Mouse (Mus musculus): ENCODE results near the gene Olfr732. TPM values are rescaled to one million over a fixed set of nuclear protein-coding genes. Genes with fewer than 3 reads are reported as not detected.

Olfr732 gene
- not detected for polyA plus RNA-seq (2014; fragmentation: Illumina TruSeq; extraction: RNeasy Lipid Tissue Mini Kit (QIAGEN cat#74804); ENCODE audit: low replicate concordance)

DNA sequence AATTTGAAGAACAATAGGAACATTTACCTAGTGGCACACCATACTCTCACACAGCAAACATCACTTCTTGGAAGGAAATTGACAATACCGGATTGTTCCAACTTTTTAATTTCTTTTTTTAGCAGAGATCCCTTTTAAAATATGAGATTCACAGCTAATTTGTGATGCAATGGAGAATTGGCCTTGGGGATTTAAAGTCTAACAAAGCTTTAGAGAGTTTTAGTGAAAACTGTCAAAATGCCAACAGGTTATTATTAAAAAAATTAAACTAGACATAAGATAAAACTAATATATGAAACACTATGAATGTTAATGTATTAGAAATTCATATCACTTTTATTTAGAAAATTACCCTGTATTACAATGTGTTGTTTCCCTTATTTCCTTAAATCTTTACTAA, at the start of gene Olfr732:
Gene Olfr732, minus strand, starts transcription at position 101 of the 400 bp plus-strand sequence.

DNA sequence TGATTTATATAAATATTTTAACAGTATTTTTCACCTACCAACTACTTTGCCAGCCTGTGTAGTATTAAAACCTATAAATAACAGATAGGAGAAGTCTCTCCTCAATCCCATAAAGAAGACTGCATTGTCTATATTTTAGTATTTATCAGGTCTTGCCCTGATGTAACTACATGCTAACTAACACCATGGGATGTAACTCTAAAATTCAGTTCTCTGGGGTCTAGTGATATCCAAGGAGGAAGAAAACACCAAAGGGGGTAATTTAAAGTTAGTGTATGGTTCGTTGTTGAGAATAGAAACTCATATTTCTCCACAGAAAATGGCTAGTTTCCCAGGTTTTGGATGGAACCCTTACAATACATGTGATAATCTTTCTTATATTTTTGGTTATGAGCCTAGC, 42.7 kb upstream of the Olfr732 start, which contains the start of gene Olfr734:
Gene Olfr734, minus strand, starts transcription at position 101 of the 400 bp plus-strand sequence.

GRCm38 (mm10) chr14:50301422-50301821, 17.4 kb upstream of the Olfr732 start, which contains the start of gene Olfr733:
Gene Olfr733, minus strand, starts transcription at chr14:50301522.

DNA sequence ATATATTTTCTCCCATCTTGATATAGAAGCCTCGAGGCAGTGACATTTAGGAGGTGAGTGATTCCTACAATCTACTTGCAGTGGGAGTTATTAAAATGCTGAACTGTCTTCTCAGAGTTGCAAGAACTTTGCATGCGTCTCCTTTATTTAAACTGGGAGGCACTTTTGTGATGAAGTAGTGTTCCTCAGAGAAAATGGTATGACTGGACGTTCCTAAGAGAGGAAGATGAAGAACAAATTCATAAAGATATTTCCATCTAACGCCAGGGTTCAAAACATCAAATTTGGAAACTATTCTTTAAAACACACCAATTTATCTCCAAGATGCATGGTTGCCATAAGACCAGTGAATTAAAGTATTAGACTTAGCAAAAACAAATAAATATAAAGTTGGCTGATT, 42.2 kb downstream of the Olfr732 start, which contains the start of gene Olfr731:
Gene Olfr731, minus strand, starts transcription at position 101 of the 400 bp plus-strand sequence.

Other genes with a start within 250 kb of the Olfr732 start
- not detected for gene Olfr725, start 243.8 kb downstream of the Olfr732 start, polyA plus RNA-seq (2014; fragmentation: Illumina TruSeq; extraction: RNeasy Lipid Tissue Mini Kit (QIAGEN cat#74804); ENCODE audit: low replicate concordance)
- not detected for gene Olfr726, start 193.3 kb downstream of the Olfr732 start, polyA plus RNA-seq (2014; fragmentation: Illumina TruSeq; extraction: RNeasy Lipid Tissue Mini Kit (QIAGEN cat#74804); ENCODE audit: low replicate concordance)
- gene Olfr727, start 161.0 kb downstream of the Olfr732 start, polyA plus RNA-seq (2014; fragmentation: Illumina TruSeq; extraction: RNeasy Lipid Tissue Mini Kit (QIAGEN cat#74804); ENCODE audit: low replicate concordance) = not detected
- gene Olfr728, start 141.5 kb downstream of the Olfr732 start, polyA plus RNA-seq (2014; fragmentation: Illumina TruSeq; extraction: RNeasy Lipid Tissue Mini Kit (QIAGEN cat#74804); ENCODE audit: low replicate concordance) = not detected
- gene Olfr729, start 131.3 kb downstream of the Olfr732 start, polyA plus RNA-seq (2014; fragmentation: Illumina TruSeq; extraction: RNeasy Lipid Tissue Mini Kit (QIAGEN cat#74804); ENCODE audit: low replicate concordance) = not detected
- not detected for gene Olfr730, start 96.0 kb downstream of the Olfr732 start, polyA plus RNA-seq (2014; fragmentation: Illumina TruSeq; extraction: RNeasy Lipid Tissue Mini Kit (QIAGEN cat#74804); ENCODE audit: low replicate concordance)
- gene Olfr731, start 42.3 kb downstream of the Olfr732 start, polyA plus RNA-seq (2014; fragmentation: Illumina TruSeq; extraction: RNeasy Lipid Tissue Mini Kit (QIAGEN cat#74804); ENCODE audit: low replicate concordance) = not detected
- gene Olfr733, start 17.3 kb upstream of the Olfr732 start, polyA plus RNA-seq (2014; fragmentation: Illumina TruSeq; extraction: RNeasy Lipid Tissue Mini Kit (QIAGEN cat#74804); ENCODE audit: low replicate concordance) = not detected
- gene Olfr734, start 42.6 kb upstream of the Olfr732 start, polyA plus RNA-seq (2014; fragmentation: Illumina TruSeq; extraction: RNeasy Lipid Tissue Mini Kit (QIAGEN cat#74804); ENCODE audit: low replicate concordance) = not detected
- gene Olfr735, start 64.7 kb upstream of the Olfr732 start, polyA plus RNA-seq (2014; fragmentation: Illumina TruSeq; extraction: RNeasy Lipid Tissue Mini Kit (QIAGEN cat#74804); ENCODE audit: low replicate concordance) = not detected
- gene Tlr11, start 73.7 kb upstream of the Olfr732 start, polyA plus RNA-seq (2014; fragmentation: Illumina TruSeq; extraction: RNeasy Lipid Tissue Mini Kit (QIAGEN cat#74804); ENCODE audit: low replicate concordance) = 2.8 TPM
- gene Olfr736, start 97.0 kb upstream of the Olfr732 start, polyA plus RNA-seq (2014; fragmentation: Illumina TruSeq; extraction: RNeasy Lipid Tissue Mini Kit (QIAGEN cat#74804); ENCODE audit: low replicate concordance) = not detected
- not detected for gene Olfr738, start 123.4 kb upstream of the Olfr732 start, polyA plus RNA-seq (2014; fragmentation: Illumina TruSeq; extraction: RNeasy Lipid Tissue Mini Kit (QIAGEN cat#74804); ENCODE audit: low replicate concordance)
- gene Olfr739, start 134.4 kb upstream of the Olfr732 start, polyA plus RNA-seq (2014; fragmentation: Illumina TruSeq; extraction: RNeasy Lipid Tissue Mini Kit (QIAGEN cat#74804); ENCODE audit: low replicate concordance) = not detected
- gene Olfr740, start 161.3 kb upstream of the Olfr732 start, polyA plus RNA-seq (2014; fragmentation: Illumina TruSeq; extraction: RNeasy Lipid Tissue Mini Kit (QIAGEN cat#74804); ENCODE audit: low replicate concordance) = not detected
- gene Olfr741, start 188.5 kb upstream of the Olfr732 start, polyA plus RNA-seq (2014; fragmentation: Illumina TruSeq; extraction: RNeasy Lipid Tissue Mini Kit (QIAGEN cat#74804); ENCODE audit: low replicate concordance) = not detected
- gene Olfr742, start 219.4 kb upstream of the Olfr732 start, polyA plus RNA-seq (2014; fragmentation: Illumina TruSeq; extraction: RNeasy Lipid Tissue Mini Kit (QIAGEN cat#74804); ENCODE audit: low replicate concordance) = not detected
- not detected for gene Olfr743, start 237.6 kb upstream of the Olfr732 start, polyA plus RNA-seq (2014; fragmentation: Illumina TruSeq; extraction: RNeasy Lipid Tissue Mini Kit (QIAGEN cat#74804); ENCODE audit: low replicate concordance)

Data from small intestine, adult 10 weeks (tissue).